In the genomic region with DNA sequence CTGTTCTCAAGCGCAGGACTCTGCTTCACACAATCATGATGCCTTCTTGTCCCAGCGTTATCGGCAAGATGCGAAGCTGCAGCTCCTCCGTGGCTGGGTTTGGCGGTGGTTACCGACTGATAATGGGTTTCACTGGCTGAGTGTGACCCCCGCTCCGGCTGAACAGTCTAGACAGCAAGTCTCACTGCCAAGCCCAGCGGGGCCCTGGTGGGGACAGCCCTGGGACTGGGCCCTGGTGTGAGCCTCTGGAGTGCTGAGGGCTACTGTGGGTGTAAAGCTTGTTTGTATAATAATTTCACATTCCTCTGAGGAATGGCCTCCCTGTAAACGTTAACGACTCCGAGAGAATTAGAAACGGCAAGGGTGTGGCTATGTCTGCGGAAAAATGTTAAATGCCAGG, we compare ENCODE assay signal across 14 mouse cellular contexts. TPM values are rescaled to one million over a fixed set of nuclear protein-coding genes. Genes with fewer than 3 reads are reported as not detected.
DNase-seq lines count a peak whose midpoint lies in the region; ATAC-seq and TF ChIP-seq lines count a peak whose summit lies in the region.
"Had no signal": no experiment of that assay in that cellular context is flagged by ENCODE, and none has a peak within 500 bp of the region (broad histone marks: within the 10 kb centered on the region; RNA-seq: fewer than 3 reads in every experiment).

No protein-coding gene starts in this region.

- no peak overlapping the region for H3K27ac ChIP-seq in lung, embryonic 15.5 days
- peak overlapping the region; percentile 61 for H3K27ac ChIP-seq in heart, embryonic 15.5 days
- peak overlapping the region; percentile 80 for H3K27ac ChIP-seq in liver, postnatal 0 days (ENCODE audit: low read depth)
- H3K27ac ChIP-seq: embryonic facial prominence, embryonic 12.5 days; midbrain, embryonic 15.5 days had no signal

- no peak overlapping the region for H3K9ac ChIP-seq in lung, embryonic 15.5 days
- H3K9ac ChIP-seq in heart, embryonic 15.5 days = no peak overlapping the region
- H3K9ac ChIP-seq in liver, postnatal 0 days (replicated peaks) = peak overlapping the region; percentile 49
- H3K9ac ChIP-seq: embryonic facial prominence, embryonic 12.5 days; midbrain, embryonic 15.5 days had no signal

- no peak for TF ChIP-seq CTCF in liver, postnatal 0 days (IDR thresholded peaks at IDR 0.05; ENCODE audit: low read depth)

- H3K4me3 ChIP-seq in erythroblast, embryonic 14.5 days (replicated peaks) = peak overlapping the region; percentile 60
- H3K4me3 ChIP-seq in lung, embryonic 15.5 days = no peak overlapping the region
- peak overlapping the region; percentile 18; the same call in 1 of the 2 replicates for H3K4me3 ChIP-seq in heart, embryonic 15.5 days
- H3K4me3 ChIP-seq in liver, postnatal 0 days (ENCODE audit: low read depth, low read length) = peak overlapping the region; percentile 13
- H3K4me3 ChIP-seq: embryonic facial prominence, embryonic 12.5 days; midbrain, embryonic 15.5 days had no signal

- H3K27me3 ChIP-seq in erythroblast, embryonic 14.5 days (ENCODE audit: control insufficient read depth) = no peaks in the 10 kb centered on the region
- H3K27me3 ChIP-seq in lung, embryonic 15.5 days = no peaks in the 10 kb centered on the region
- no peaks in the 10 kb centered on the region for H3K27me3 ChIP-seq in heart, embryonic 15.5 days
- H3K27me3 ChIP-seq in liver, postnatal 0 days (ENCODE audit: insufficient read depth, low read length) = no peaks in the 10 kb centered on the region
- H3K27me3 ChIP-seq: embryonic facial prominence, embryonic 12.5 days; midbrain, embryonic 15.5 days had no signal

- peak overlapping the region; percentile 35; the same call in 1 of the 2 replicates for H3K4me2 ChIP-seq in lung, embryonic 15.5 days
- peak overlapping the region; percentile 38 for H3K4me2 ChIP-seq in heart, embryonic 15.5 days
- H3K4me2 ChIP-seq in liver, postnatal 0 days (ENCODE audit: low read depth, low read length) = peak overlapping the region; percentile 65
- H3K4me2 ChIP-seq: embryonic facial prominence, embryonic 12.5 days; midbrain, embryonic 15.5 days had no signal

- H3K9me3 ChIP-seq in erythroblast, embryonic 14.5 days (ENCODE audit: control insufficient read depth, low read length) = no peaks in the 10 kb centered on the region
- no peaks in the 10 kb centered on the region for H3K9me3 ChIP-seq in lung, embryonic 15.5 days
- no peaks in the 10 kb centered on the region for H3K9me3 ChIP-seq in heart, embryonic 15.5 days (replicated peaks)
- H3K9me3 ChIP-seq in liver, postnatal 0 days (ENCODE audit: low read length) = no peaks in the 10 kb centered on the region
- H3K9me3 ChIP-seq: embryonic facial prominence, embryonic 12.5 days; midbrain, embryonic 15.5 days had no signal

- peak; percentile 87 for TF ChIP-seq EP300 in liver, postnatal 0 days (IDR thresholded peaks at IDR 0.05; ENCODE audit: low read depth)

- ATAC-seq in erythroblast, adult 5-6 weeks (replicated peaks; ENCODE audit: low FRiP score, poor library complexity, severe bottlenecking) = no peak
- ATAC-seq in lung, embryonic 15.5 days (ENCODE audit: borderline replicate concordance, extremely low read depth, low FRiP score, low TSS enrichment) = peak; percentile 53; the same call in 1 of the 2 replicates
- ATAC-seq in heart, embryonic 15.5 days (replicated peaks; ENCODE audit: insufficient number of reproducible peaks, insufficient read depth, low FRiP score, low read depth) = no peak
- peak; percentile 24 for ATAC-seq in liver, postnatal 0 days
- ATAC-seq: midbrain, embryonic 15.5 days had no signal

- H3K4me1 ChIP-seq in erythroblast, embryonic 14.5 days (ENCODE audit: control insufficient read depth) = peaks cover 99% of the 10 kb centered on the region
- H3K4me1 ChIP-seq in lung, embryonic 15.5 days = peaks cover 11% of the 10 kb centered on the region
- peaks cover 20% of the 10 kb centered on the region for H3K4me1 ChIP-seq in heart, embryonic 15.5 days (replicated peaks)
- peaks cover 35% of the 10 kb centered on the region for H3K4me1 ChIP-seq in liver, postnatal 0 days (ENCODE audit: insufficient read depth)
- H3K4me1 ChIP-seq: midbrain, embryonic 15.5 days had no signal

- DNase-seq in lung, postnatal 25 days (ENCODE audit: low spot score) = no peak
- peak; percentile 63 for DNase-seq in liver, postnatal 0 days
- DNase-seq in frontal cortex, postnatal 25 days (ENCODE audit: low spot score in 2 of 2) = no peak
- no peak for DNase-seq in left cerebral cortex, adult 18-20 months (ENCODE audit: low spot score in 2 of 2)
- DNase-seq: adrenal gland, postnatal 25 days; layer of hippocampus, adult 9-11 months had no signal

- peaks cover 12% of the 10 kb centered on the region for H3K36me3 ChIP-seq in erythroblast, embryonic 14.5 days (ENCODE audit: control insufficient read depth)
- no peaks in the 10 kb centered on the region for H3K36me3 ChIP-seq in lung, embryonic 15.5 days
- no peaks in the 10 kb centered on the region for H3K36me3 ChIP-seq in heart, embryonic 15.5 days
- no peaks in the 10 kb centered on the region for H3K36me3 ChIP-seq in liver, postnatal 0 days (replicated peaks; ENCODE audit: insufficient read depth, low read length)
- H3K36me3 ChIP-seq: embryonic facial prominence, embryonic 12.5 days; midbrain, embryonic 15.5 days had no signal

- 36% methylated on average over 15 of the region's 15 CpGs for WGBS in lung, embryonic 15.5 days
- 32% methylated on average over 15 of the region's 15 CpGs for WGBS in heart, embryonic 15.5 days
- 48% methylated on average over 15 of the region's 15 CpGs for WGBS in liver, postnatal 0 days (ENCODE audit: insufficient replicate concordance)

RNA-seq across cellular contexts. Expression of a gene that starts 19.1 kb away (rescaled TPM):
- 5.0 and 5.5 TPM in 2 replicates for polyA plus RNA-seq in erythroblast, embryonic 14.5 days (2012)
- 19.9 and 20.0 TPM in 2 replicates for total RNA-seq in erythroblast, adult 5-6 weeks (2015; ENCODE audit: low replicate concordance)
- 13.4 and 20.8 TPM in 2 replicates for total RNA-seq in erythroblast, adult 5-6 weeks (2017; ENCODE audit: low replicate concordance)
- 32.1 and 32.3 TPM in 2 replicates for polyA plus RNA-seq in lung, embryonic 15.5 days (2015; fragmentation: Nextera tagmentation; extraction: Ambion mirVana)
- 25.4 and 30.8 TPM in 2 replicates for polyA plus RNA-seq in heart, embryonic 15.5 days (2015; fragmentation: Nextera tagmentation; extraction: Ambion mirVana)
- polyA plus RNA-seq in liver, postnatal 0 days (2015; fragmentation: Nextera tagmentation; extraction: Ambion mirVana) = 12.2 and 14.2 TPM in 2 replicates
- 10 to 100 TPM; 72.5 to 80.7 TPM for total RNA-seq in left cerebral cortex, adult 18-20 months (2021)

RNA-seq across cellular contexts. Expression of a gene that starts 49.1 kb away (rescaled TPM):
- not detected in 2 replicates for polyA plus RNA-seq in erythroblast, embryonic 14.5 days (2012)
- not detected in 2 replicates for total RNA-seq in erythroblast, adult 5-6 weeks (2015; ENCODE audit: low replicate concordance)
- total RNA-seq in erythroblast, adult 5-6 weeks (2017; ENCODE audit: low replicate concordance) = not detected in 2 replicates
- not detected in 2 replicates for polyA plus RNA-seq in lung, embryonic 15.5 days (2015; fragmentation: Nextera tagmentation; extraction: Ambion mirVana)
- not detected in 2 replicates for polyA plus RNA-seq in heart, embryonic 15.5 days (2015; fragmentation: Nextera tagmentation; extraction: Ambion mirVana)
- not detected in 2 replicates for polyA plus RNA-seq in liver, postnatal 0 days (2015; fragmentation: Nextera tagmentation; extraction: Ambion mirVana)
- not detected for total RNA-seq in left cerebral cortex, adult 18-20 months (2021)
- total RNA-seq: adrenal gland, postnatal 25 days; heart, postnatal 14 days had no signal
- polyA plus RNA-seq: C2C12; embryonic facial prominence, embryonic 12.5 days; midbrain, embryonic 15.5 days had no signal

RNA-seq across cellular contexts. Expression of a gene that starts 51.9 kb away (rescaled TPM):
- not detected in 2 replicates for polyA plus RNA-seq in erythroblast, embryonic 14.5 days (2012)
- total RNA-seq in erythroblast, adult 5-6 weeks (2015; ENCODE audit: low replicate concordance) = not detected in 2 replicates
- not detected in 2 replicates for total RNA-seq in erythroblast, adult 5-6 weeks (2017; ENCODE audit: low replicate concordance)
- 0.10 TPM in 2 replicates for polyA plus RNA-seq in lung, embryonic 15.5 days (2015; fragmentation: Nextera tagmentation; extraction: Ambion mirVana)
- not detected in 2 replicates for polyA plus RNA-seq in heart, embryonic 15.5 days (2015; fragmentation: Nextera tagmentation; extraction: Ambion mirVana)
- polyA plus RNA-seq in liver, postnatal 0 days (2015; fragmentation: Nextera tagmentation; extraction: Ambion mirVana) = not detected in 2 replicates
- not detected for total RNA-seq in left cerebral cortex, adult 18-20 months (2021)
- total RNA-seq: adrenal gland, postnatal 25 days; heart, postnatal 14 days had no signal
- polyA plus RNA-seq: C2C12; embryonic facial prominence, embryonic 12.5 days had no signal

Comparison
In these comparisons a context has a peak if more than half of its experiments do, and no peak if none do; other contexts are left out.
1. ATAC-seq: peak in lung, embryonic 15.5 days (single experiment) and liver, postnatal 0 days (single experiment); none in erythroblast, adult 5-6 weeks (single experiment) and heart, embryonic 15.5 days (single experiment).
2. Peak in every context shown above with its lines, with median percentiles within 50 percentile points of each other: H3K4me2 ChIP-seq.